Mouse (Mus musculus) limb, embryonic 14.5 days (tissue): ENCODE data around the gene Cdhr2. TPM values are rescaled to one million over a fixed set of nuclear protein-coding genes. Genes with fewer than 3 reads are reported as not detected.

Experiments used
- ATAC-seq: fragments of 200-750 bp; cut with Nextera tagmentation; 2 replicates; pipeline ENCODE4 v1.8.0; 2017; ENCODE audit warnings: low read depth, moderate number of reproducible peaks, moderate TSS enrichment; ENCODE audit not compliant: low FRiP score
- DNase-seq: peaks from one replicate; pipeline ENCODE4 v3.0.0-alpha.2; 2015; ENCODE audit warnings: low spot score
- H3K27ac ChIP-seq: fragments of 300-500 bp; sonication (generic); replicated peaks from 2 replicates; pipeline ENCODE4 v1.5.1; 2014; ENCODE audit warnings: low read depth, mild to moderate bottlenecking, low read length, moderate library complexity, mixed read lengths
- H3K27me3 ChIP-seq: fragments of 300-500 bp; sonication (generic); 2 replicates; pipeline ENCODE4 v1.6.1; 2014; ENCODE audit warnings: low read length, mixed read lengths; ENCODE audit not compliant: control insufficient read depth, insufficient read depth
- H3K36me3 ChIP-seq: fragments of 300-500 bp; sonication (generic); 2 replicates; pipeline ENCODE4 v1.6.1; 2014; ENCODE audit warnings: mild to moderate bottlenecking, low read length, moderate library complexity, mixed read lengths; ENCODE audit not compliant: control insufficient read depth, insufficient read depth
- H3K4me1 ChIP-seq: fragments of 300-500 bp; sonication (generic); 2 replicates; pipeline ENCODE4 v1.6.1; 2014; ENCODE audit warnings: antibody characterized with exemption, low read length, mixed read lengths; ENCODE audit not compliant: control insufficient read depth, insufficient read depth
- H3K4me2 ChIP-seq: fragments of 300-500 bp; sonication (generic); replicated peaks from 2 replicates; pipeline ENCODE4 v1.6.1; 2014; ENCODE audit warnings: low read depth, mild to moderate bottlenecking, low read length, moderate library complexity; ENCODE audit not compliant: severe bottlenecking
- H3K4me3 ChIP-seq: fragments of 300-500 bp; sonication (generic); replicated peaks from 2 replicates; pipeline ENCODE4 v1.5.1; 2014; ENCODE audit warnings: low read length
- H3K9ac ChIP-seq: fragments of 300-500 bp; sonication (generic); 2 replicates; pipeline ENCODE4 v1.6.1; 2014; ENCODE audit warnings: mild to moderate bottlenecking, low read depth, low read length, moderate library complexity; ENCODE audit not compliant: severe bottlenecking
- H3K9me3 ChIP-seq: fragments of 300-500 bp; sonication (generic); 2 replicates; pipeline ENCODE4 v1.6.1; 2016; ENCODE audit warnings: low read length; ENCODE audit not compliant: control insufficient read depth
- POLR2A ChIP-seq: fragments of 200-500 bp; IDR thresholded peaks from 2 replicates; pipeline ENCODE4 v1.8.0; 2012; ENCODE audit warnings: inconsistent platforms, mild to moderate bottlenecking, moderate library complexity, borderline replicate concordance; ENCODE audit not compliant: insufficient read depth, insufficient read length; ENCODE audit errors: extremely low read depth
- WGBS: fragments of 180-500 bp; shearing (Covaris S2); extraction: QIAGEN DNeasy Blood & Tissue Kit; methylation state at CpG from one replicate; pipeline ENCODE4 v1.1.7; 2014; 5-methylcytosine and 5-hydroxymethylcytosine counted together
- polyA plus RNA-seq, 2 experiments: library from polyadenylated mRNA; depleted of rRNA in 1 of 2; stranded (reverse) in 1 of 2; unstranded in 1 of 2; fragments of >200 nt; fragmentation: Nextera tagmentation in 1 of 2; extraction: Ambion mirVana in 1 of 2; gene quantifications; 2 replicates each; pipeline versions ENCODE4 v1.2.1 to v1.2.3; 2012 to 2014

Gene Cdhr2
- polyA plus RNA-seq (2012; rRNA removed) (0.06 and 0.08 TPM in 2 replicates), polyA plus RNA-seq (2014; fragmentation: Nextera tagmentation; extraction: Ambion mirVana) (0.06 TPM in 1 of 2 replicates, not detected in the other)

DNA sequence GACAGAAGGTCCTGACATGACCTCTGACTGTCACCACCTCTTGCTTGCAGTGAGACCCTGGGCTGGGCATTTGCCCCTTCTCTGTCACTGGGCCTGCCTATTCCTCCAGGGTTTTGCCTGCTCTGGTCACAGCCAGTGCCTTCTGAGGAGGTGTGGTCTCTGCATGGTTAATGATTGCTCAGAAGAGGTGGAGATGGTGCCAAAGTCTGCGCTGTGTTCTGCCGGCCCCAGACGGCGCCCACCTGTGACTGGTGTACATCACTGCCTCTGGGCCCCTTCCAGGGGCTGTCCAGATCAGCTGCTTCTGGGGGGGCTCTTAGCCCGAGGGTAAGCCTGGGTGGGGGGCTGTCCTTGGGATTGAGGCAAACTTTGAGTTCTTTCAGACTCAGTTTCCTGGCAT lies at the start of gene Cdhr2:
Gene Cdhr2, plus strand, starts transcription at position 219 of the 400 bp plus-strand sequence.
- Histone ChIP-seq H3K27ac (no peak within 1 kb of the TSS), H3K9ac (no peak within 1 kb of the TSS), H3K4me3 (no peak within 1 kb of the TSS), H3K36me3 (no peaks in the 10 kb centered on the region), H3K27me3 (no peaks in the 10 kb centered on the region), H3K4me2 (no peak within 1 kb of the TSS), H3K9me3 (no peaks in the 10 kb centered on the region), H3K4me1 (no peaks in the 10 kb centered on the region)
- DNase-seq (no peak), ATAC-seq (no peak)
- WGBS, result 66% methylated on average over 5 of the region's 5 CpGs
- no peak for TF ChIP-seq POLR2A

- no peak for ATAC-seq
Observed at GRCm38 (mm10) chr13:54660877-54661276, 40.4 kb upstream of the Cdhr2 start.

GRCm38 (mm10) chr13:54661358-54661757 lies 39.9 kb upstream of the Cdhr2 start:
- no peaks in the 10 kb centered on the region for H3K9me3 ChIP-seq
- no peak overlapping the region for H3K27ac ChIP-seq
- WGBS, result 91% methylated on average over 12 of the region's 12 CpGs
- no peaks in the 10 kb centered on the region for H3K4me1 ChIP-seq
- H3K9ac ChIP-seq, result no peak overlapping the region
- no peak overlapping the region for H3K4me3 ChIP-seq
- no peaks in the 10 kb centered on the region for H3K27me3 ChIP-seq
- TF ChIP-seq POLR2A, result no peak
- ATAC-seq (no peak), DNase-seq (no peak)
- no peak overlapping the region for H3K4me2 ChIP-seq
- H3K36me3 ChIP-seq, result peaks cover 60% of the 10 kb centered on the region

More at GRCm38 (mm10) chr13:54660877-54661276, 40.4 kb upstream of the Cdhr2 start:
- Histone ChIP-seq H3K4me1 (no peaks in the 10 kb centered on the region), H3K27ac (no peak overlapping the region), H3K4me2 (no peak overlapping the region), H3K9me3 (no peaks in the 10 kb centered on the region), H3K27me3 (no peaks in the 10 kb centered on the region), H3K9ac (no peak overlapping the region), H3K36me3 (peaks cover 65% of the 10 kb centered on the region), H3K4me3 (no peak overlapping the region)
- DNase-seq, result no peak
- WGBS, result 66% methylated on average over 5 of the region's 5 CpGs
- no peak for TF ChIP-seq POLR2A

- no peak overlapping the region for H3K4me2 ChIP-seq
- H3K9ac ChIP-seq, result no peak overlapping the region
- H3K4me3 ChIP-seq, result no peak overlapping the region
- no peak overlapping the region for H3K27ac ChIP-seq
- no peak for TF ChIP-seq POLR2A
- H3K27me3 ChIP-seq, result no peaks in the 10 kb centered on the region
- peaks cover 41% of the 10 kb centered on the region for H3K36me3 ChIP-seq
- DNase-seq, result no peak
- no peaks in the 10 kb centered on the region for H3K9me3 ChIP-seq
- no peak for ATAC-seq
- H3K4me1 ChIP-seq, result no peaks in the 10 kb centered on the region
- 64% methylated on average over 4 of the region's 4 CpGs for WGBS
Observed at GRCm38 (mm10) chr13:54663999-54664398, 37.3 kb upstream of the Cdhr2 start.

DNA sequence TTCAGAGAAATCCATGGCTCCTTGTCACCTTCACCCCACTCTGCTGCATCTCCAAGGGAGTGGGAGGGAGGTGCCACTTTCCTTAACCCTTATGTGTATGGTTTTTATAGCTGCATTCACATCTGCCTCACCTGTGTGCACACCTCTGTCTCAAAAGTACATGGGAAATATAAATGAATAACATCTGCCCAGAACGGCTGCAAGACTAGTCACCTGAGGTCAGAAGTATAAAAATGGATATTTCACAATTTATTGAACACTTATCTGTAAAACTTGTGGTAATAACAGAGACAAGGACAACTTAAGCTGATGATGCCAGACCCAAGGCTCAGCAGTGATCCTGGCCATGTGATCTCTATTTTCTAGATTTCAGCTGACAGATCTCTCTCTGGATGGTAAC lies 36.8 kb upstream of the Cdhr2 start:
- Histone ChIP-seq H3K27ac (no peak overlapping the region), H3K4me2 (no peak overlapping the region), H3K9me3 (no peaks in the 10 kb centered on the region), H3K4me3 (no peak overlapping the region), H3K27me3 (no peaks in the 10 kb centered on the region), H3K4me1 (no peaks in the 10 kb centered on the region), H3K9ac (no peak overlapping the region), H3K36me3 (peaks cover 37% of the 10 kb centered on the region)
- WGBS, result 77% methylated on average over 1 of the region's 1 CpGs
- TF ChIP-seq POLR2A, result no peak
- ATAC-seq, result no peak
- no peak for DNase-seq

- H3K9me3 ChIP-seq, result no peaks in the 10 kb centered on the region
- DNase-seq (no peak), ATAC-seq (no peak)
- H3K4me1 ChIP-seq, result no peaks in the 10 kb centered on the region
- H3K4me3 ChIP-seq, result no peak overlapping the region
- no peak overlapping the region for H3K9ac ChIP-seq
- H3K27ac ChIP-seq, result no peak overlapping the region
- peaks cover 32% of the 10 kb centered on the region for H3K36me3 ChIP-seq
- no peak for TF ChIP-seq POLR2A
- no peaks in the 10 kb centered on the region for H3K27me3 ChIP-seq
- WGBS, result 93% methylated on average over 7 of the region's 7 CpGs
- H3K4me2 ChIP-seq, result no peak overlapping the region
Observed at GRCm38 (mm10) chr13:54665062-54665461, 36.2 kb upstream of the Cdhr2 start.
